Mouse (Mus musculus): ENCODE measurements at regions not wholly inside any gene's neighbourhood (a gene's known extent, or its start where the extent isn't known, plus 50 kb on each side); places are given as distances from the start of the nearest gene placed in this dataset.

GRCm38 (mm10) chr10:71754799-71755198, 407.2 kb downstream of the Ipmk start:
- DNase-seq: no peak

- no peak for DNase-seq
Observed at GRCm38 (mm10) chr10:71778903-71779302, 431.3 kb downstream of the Ipmk start.

GRCm38 (mm10) chr10:71789241-71789640, 441.7 kb downstream of the Ipmk start:
- DNase-seq: no peak

DNA sequence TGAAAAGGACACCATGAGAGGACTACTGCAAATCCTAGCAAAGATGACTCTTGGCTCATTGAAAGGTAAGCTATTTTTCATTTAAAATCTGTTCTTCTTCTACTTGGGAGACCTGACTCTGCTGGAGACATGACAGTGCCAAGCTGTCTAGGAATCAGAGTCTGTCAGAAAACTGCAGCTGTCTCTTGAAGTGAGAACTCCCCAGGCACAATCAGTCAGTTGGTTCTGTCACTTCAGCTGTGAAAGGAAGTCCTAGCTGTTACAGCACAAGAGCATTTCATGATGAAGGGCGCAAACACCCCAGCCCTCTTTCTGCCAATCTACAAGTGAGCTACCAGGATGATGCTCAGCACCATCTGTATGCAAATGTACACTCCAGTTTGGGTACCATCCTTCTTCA, 442.4 kb downstream of the Ipmk start:
- DNase-seq: no peak

- DNase-seq: no peak
Observed at GRCm38 (mm10) chr10:71798638-71799037, 451.1 kb downstream of the Ipmk start.

DNA sequence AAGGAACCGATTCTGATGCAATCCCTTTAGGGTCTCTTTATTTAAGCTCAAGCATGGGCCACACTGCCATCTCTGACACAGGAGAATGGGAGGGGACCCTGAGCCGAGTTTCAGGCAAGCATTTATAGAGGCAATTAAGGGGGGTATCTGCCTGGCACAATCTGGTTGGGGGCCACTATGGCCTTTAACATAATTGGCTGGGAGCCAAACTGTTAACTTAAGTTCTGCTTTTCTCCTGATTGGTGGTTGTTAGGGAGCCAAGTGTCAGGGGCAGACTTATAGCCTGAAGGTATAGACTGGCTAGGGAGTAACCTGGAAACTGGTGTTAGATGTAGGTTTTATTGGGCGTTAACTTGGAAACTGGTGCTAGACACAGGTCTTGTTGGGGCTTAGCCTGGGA, 454.9 kb downstream of the Ipmk start:
- DNase-seq: no peak

GRCm38 (mm10) chr10:71832633-71833032, 485.1 kb downstream of the Ipmk start:
- DNase-seq: no peak

DNA sequence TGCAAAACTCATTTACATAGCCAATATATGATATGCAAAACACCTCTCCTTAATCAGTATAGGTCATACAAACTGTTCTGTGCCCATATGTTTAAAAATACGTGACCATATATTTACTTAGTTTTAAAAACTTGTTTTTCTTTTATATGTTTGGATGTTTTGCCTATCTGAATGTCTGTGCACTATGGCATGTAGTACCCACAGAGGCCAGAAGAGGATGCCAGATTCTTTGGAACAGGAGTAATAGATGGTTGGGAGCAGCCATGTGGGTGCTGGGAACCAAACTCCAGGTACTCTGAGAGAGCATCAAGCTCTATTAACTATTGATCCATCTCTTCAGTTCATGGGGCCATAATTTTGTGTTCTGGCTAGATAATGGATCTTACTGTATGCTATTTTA, 487.5 kb downstream of the Ipmk start:
- no peak for DNase-seq

DNA sequence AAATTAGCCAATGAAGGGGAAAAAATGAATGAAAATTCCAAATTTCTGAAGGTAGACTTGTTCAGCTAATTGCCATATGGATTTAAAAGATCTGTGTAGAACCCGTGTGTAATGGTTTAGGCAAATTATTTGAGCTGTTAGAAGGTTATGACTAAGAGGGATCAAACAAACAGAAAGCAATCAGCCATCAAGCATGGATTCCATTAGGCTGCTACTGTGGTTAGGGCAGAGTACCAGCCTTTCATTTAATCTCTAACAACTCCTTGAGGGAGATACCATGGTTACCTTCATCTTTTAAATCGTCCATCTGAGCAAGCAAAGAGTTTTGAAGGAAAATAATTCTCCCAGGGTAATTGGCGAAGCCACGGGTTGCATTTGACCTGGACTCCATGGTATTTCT, 509.5 kb downstream of the Ipmk start:
- no peak for DNase-seq

- peak; percentile 42 for DNase-seq
Observed at GRCm38 (mm10) chr10:71857518-71857973, 510.0 kb downstream of the Ipmk start.

DNA sequence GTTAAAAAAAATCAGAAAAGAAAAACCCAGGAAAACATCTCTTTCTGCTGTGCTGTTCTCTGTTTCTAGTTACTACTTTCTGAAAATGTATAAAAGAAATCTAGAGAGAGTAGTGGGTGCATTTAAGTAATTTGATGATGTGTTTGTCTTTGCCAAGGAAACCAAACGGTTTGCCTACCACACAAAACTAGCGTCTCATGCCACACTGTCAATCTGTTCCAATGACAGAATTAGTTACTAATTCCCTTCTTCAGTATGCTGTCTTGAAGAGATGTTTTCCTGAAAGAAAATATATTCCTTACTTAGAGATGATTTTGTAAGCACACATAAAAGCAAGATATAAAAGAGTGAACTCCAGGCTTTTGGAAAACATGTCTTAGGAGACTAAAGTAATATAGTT, 546.2 kb downstream of the Ipmk start:
- DNase-seq: no peak

- no peak for DNase-seq
Observed at GRCm38 (mm10) chr10:71905029-71905428, 557.5 kb downstream of the Ipmk start.
